Mouse (Mus musculus) myocyte (in vitro differentiated cells): ENCODE data around the gene Melk.

Experiments
- CEBPB ChIP-seq: IDR thresholded peaks from 2 replicates; pipeline ENCODE4 v1.6.1; 2011; ENCODE audit warnings: mild to moderate bottlenecking, moderate library complexity; ENCODE audit not compliant: poor library complexity, insufficient read depth, severe bottlenecking
- E2F4 ChIP-seq: IDR thresholded peaks from one replicate; pipeline ENCODE4 v1.6.1; 2011; ENCODE audit warnings: mild to moderate bottlenecking, control low read depth, moderate library complexity; ENCODE audit not compliant: insufficient read depth
- MAX ChIP-seq: IDR thresholded peaks from one replicate; pipeline ENCODE4 v1.6.1; 2011; ENCODE audit warnings: low read depth, mild to moderate bottlenecking, control low read depth
- MYOG ChIP-seq, 3 experiments: IDR thresholded peaks; one replicate each; pipeline ENCODE4 v1.6.1; 2011; ENCODE audit warnings: control low read depth in 2 of 3, low read depth in 2 of 3, mild to moderate bottlenecking in 2 of 3; ENCODE audit not compliant: insufficient read length in 2 of 3, control insufficient read depth in 1 of 3, insufficient read depth in 1 of 3
- POLR2A ChIP-seq: IDR thresholded peaks from one replicate; pipeline ENCODE4 v1.6.1; 2011; ENCODE audit warnings: low read depth, mild to moderate bottlenecking, control low read depth, moderate library complexity; ENCODE audit not compliant: insufficient read length
- REST ChIP-seq: IDR thresholded peaks from one replicate; pipeline ENCODE4 v1.6.1; 2011; ENCODE audit warnings: mild to moderate bottlenecking, control low read depth, moderate library complexity; ENCODE audit not compliant: insufficient read depth, insufficient read length
- SRF ChIP-seq: IDR thresholded peaks from one replicate; pipeline ENCODE4 v1.6.1; 2011; ENCODE audit warnings: low read depth; ENCODE audit not compliant: control insufficient read depth, insufficient read length
- TCF12 ChIP-seq: IDR thresholded peaks from one replicate; pipeline ENCODE4 v1.6.1; 2011; ENCODE audit warnings: mild to moderate bottlenecking, control low read depth; ENCODE audit not compliant: poor library complexity, insufficient read depth, severe bottlenecking
- TCF3 ChIP-seq: IDR thresholded peaks from one replicate; pipeline ENCODE4 v1.6.1; 2011; ENCODE audit warnings: low read depth, control low read depth; ENCODE audit not compliant: insufficient read length
- USF1 ChIP-seq: IDR thresholded peaks from one replicate; pipeline ENCODE4 v1.6.1; 2011; ENCODE audit warnings: low read depth, mild to moderate bottlenecking, control low read depth, moderate library complexity

- TF ChIP-seq CEBPB (no peak), TCF12 (no peak), POLR2A (no peak), USF1 (no peak), SRF (no peak), E2F4 (no peak), MYOG (IDR thresholded peaks at IDR 0.05; ENCODE audit: control insufficient read depth in 1 of 3, insufficient read depth in 1 of 3, insufficient read length in 2 of 3, low read depth in 2 of 3) (no peak), TCF3 (no peak), REST (no peak), MAX (no peak)
Observed at GRCm38 (mm10) chr4:44310911-44311310, 10.2 kb downstream of the Melk start.
